Mouse (Mus musculus) left cerebral cortex, adult 18-20 months (tissue): ENCODE measurements at regions not wholly inside any gene's neighbourhood (a gene's known extent, or its start where the extent isn't known, plus 50 kb on each side); places are given as distances from the start of the nearest gene placed in this dataset.
A peak's percentile ranks its signal among the peaks of the same experiment; 100 is the strongest.

Source experiments
- DNase-seq, 2 experiments: peaks; one replicate each; pipeline ENCODE4 v3.0.0; 2021 to 2022; ENCODE audit warnings: low spot score in 2 of 2, mixed read lengths in 1 of 2

DNA sequence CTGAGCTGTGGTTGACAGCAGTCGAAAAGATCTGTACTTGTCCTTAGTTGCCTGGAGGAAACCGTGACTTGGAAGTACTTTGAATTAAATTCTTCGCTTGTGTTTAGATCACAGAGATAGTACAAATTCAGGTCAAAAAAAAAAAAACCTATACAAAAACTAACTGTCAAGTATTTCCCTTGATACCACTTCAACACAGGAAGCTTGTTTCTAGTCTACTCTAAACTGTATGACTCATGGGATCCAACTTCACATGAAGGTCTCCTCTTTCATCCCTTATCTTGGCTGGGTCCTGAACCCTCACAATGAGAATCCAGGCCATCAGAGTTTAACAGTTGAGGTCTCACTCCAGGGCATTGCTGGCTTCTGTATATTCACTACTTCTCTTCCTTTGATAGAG is 54.8 kb downstream of the Tmem30b start:
- DNase-seq, result no peak

DNA sequence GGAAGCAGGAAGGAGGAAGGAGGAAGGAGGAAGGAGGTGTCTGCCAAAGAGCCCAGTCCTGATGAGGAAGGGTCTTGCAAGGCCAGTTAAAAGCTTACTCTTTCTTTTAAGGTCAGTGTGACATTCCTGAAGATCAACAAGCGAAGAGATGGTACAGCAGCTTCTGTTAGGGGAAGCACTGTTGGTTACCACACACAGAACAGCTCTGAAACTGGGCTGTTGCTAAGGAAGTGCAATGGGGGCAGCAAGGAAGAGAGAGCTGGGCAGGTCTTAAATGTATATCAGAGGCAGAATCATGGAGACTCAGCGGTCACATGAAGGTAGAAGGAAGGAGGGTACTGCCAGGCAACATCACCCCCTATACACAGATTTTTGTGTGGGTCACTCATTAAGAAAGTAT is 63.3 kb downstream of the Tmem30b start:
- DNase-seq, result no peak

DNA sequence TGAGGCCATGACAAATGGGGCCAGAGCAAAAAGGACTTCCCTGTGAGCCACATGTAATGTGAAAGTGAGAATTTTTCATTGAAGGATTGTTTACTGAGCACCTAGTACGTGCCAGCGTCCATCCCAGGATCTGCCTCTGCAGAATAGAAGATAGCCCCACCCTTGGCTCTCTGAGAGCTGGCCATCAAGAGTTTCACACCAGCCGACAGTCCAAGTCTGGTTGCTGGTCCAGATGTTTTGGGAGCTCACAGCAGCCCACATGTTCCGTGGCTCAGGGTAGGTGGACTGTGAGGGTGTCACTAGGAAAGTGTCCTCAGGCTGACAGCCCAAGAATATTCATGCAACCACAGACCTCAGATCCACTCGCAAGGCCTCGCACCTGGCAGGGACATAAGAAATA is 63.9 kb downstream of the Tmem30b start:
- DNase-seq, result no peak

DNA sequence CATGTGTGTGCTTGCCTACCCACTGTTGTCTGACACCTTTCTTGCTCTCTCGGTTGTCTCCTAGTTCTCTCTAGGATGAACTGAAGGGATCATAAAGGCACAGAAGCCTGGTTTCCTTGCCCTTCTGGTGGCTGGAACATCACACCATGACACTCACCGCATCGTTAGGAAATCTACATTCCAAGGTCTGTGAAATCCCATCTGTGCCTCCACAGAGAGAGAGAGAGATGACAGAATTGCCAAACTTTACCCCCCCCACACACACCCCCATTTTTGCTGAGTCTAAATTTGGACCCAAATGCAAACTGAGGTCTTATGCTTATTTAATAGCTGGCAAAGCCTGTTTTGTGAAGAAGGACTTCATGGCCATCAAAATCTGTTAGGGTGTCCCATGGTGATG is 64.5 kb downstream of the Tmem30b start:
- DNase-seq, result no peak

DNA sequence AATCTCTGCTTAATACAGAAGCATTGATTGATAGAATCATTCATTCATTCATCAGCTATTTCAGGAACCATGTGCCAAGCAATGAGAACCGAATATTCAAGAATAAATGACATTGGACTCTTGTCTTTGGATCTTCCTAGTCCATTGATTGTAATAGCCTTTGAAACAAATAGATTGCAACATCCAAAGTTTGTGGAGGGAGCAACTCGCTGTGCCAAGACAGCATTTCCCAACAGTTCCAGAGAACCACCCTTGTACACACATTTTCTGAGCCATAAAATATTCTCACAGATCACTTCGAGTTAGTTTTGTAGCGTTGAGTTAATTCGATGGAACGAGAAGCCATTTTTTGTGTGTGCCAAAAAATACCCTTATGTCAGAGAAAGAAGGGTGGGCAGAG is 65.0 kb downstream of the Tmem30b start:
- DNase-seq, result no peak

DNA sequence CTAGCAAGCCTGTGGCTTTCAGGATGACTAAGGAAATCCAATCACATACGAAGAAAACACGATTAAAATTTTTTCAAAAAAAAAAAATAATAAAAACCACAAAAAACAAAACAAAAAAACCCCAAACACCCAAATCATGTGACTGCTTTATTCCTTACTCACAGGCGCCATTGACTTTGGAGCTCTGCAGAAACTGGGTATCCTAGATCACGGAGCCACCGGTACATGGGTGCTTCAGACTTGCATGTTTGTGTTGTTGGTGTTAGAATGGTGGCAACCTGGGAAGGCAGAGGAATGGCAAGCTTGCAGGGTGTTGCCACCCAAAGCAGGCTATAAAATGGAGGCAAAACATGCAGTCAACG is 65.6 kb downstream of the Tmem30b start:
- DNase-seq, result no peak

DNA sequence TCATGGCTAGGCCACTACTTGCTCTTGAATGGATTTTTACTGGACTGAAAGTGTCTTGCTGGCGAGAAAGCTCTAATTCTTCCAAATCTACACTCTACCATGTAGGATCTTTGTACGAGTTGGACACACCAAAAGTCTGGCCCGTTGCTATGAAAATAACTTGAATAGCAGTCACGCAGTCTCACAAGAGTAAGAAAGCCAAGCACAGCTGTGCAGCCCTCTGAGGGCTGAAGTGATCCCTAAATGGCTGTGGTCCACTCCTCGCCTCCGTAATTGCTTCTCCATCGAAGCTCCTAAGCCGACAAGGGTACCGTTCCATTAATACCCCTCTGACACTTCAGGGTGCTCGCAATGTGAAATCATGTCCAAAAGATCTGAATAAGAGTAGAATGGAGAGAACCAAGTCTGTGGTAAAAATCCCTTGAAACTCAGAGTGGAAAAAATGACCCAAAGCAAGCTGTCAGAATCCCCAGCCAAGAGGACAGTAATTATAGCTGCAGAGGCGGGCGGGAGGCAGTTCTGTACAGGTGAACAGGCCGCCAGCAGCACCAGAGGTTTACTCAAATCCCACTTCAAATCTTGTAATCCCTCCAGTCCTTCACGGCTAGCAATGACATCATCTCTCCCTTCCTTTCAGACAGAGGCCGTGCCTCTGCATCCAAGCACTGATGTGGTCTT is 66.1 kb downstream of the Tmem30b start:
- no peak for DNase-seq

DNA sequence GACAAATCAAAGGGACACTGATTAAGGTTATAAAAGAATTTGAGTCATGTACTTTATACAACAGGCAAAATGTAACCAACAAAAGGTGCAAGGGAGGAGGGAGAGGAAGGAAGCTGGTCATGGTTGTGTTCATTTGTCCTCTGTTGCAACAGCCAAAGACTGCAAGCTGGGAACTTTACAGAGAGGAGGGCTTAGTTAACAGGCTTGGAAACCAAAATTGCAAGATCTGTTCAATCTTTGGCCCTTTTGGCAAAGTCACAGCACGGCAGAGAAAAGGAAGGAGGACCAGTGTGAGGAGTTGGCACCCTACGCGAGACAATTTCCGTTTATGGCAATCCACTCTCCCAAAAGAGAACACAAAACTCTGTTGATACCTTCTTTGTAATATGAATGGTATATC is 67.6 kb downstream of the Tmem30b start:
- DNase-seq, result no peak

DNA sequence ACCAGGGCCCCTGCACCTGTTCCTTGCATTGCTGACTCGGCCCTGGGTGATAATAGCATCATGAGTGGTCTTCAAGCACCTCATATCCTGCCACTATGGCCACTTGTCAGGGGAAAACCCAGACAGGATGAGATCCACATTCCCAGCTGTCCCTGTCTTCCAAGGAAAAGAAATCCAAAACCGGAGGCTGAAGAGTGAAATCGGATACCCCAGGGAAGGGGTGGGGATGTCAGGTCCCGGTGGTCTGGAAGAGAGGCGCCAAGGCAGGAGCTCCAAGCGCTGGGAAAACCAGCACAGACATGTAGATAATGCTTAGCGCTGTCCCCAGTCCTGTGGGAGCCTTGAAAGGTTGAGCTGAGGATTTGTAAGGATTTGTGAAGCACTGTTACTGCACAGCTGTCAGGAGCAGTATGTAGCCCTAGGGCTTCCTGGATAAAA is 69.8 kb downstream of the Tmem30b start:
- no peak for DNase-seq

DNA sequence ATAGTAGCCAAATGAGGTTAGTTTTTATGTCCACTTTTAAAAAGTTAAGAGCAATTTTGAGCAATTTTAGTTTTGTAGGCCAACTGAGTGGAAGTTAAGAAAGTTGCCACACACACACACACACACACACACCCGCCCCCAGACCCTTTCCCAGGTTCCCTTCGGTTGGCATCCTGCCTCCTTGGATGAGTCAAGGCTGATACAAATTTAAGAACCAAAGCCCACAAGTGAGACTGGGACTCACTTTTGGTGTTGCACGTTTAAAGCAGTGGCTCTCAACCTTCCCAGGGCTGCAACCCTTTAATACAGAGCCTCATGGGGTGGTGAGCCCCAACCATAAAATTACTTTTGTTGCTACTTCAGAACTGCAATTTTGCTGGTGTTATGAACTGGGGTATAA is 70.4 kb downstream of the Tmem30b start:
- peak; percentile 13 to 18 for DNase-seq

DNA sequence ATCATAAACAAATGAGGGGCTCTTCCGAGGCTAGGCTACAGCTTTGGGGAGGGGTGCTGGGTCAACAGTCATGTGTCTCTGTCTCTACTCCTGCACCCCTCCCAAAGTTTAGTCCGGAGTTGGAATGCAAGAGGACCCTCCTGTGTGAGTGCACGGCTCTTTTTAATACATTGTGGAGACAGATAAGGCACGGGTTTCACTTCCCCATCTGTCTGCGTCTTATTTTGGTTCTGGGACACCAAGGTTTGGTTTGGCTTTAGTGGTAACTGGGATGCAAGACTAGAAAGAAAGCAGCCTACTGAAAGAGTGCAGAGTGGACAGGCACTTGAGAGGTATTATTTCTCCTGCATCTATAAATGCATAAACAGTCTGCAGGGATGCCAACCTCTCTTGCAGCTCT is 71.2 kb downstream of the Tmem30b start:
- no peak for DNase-seq

DNA sequence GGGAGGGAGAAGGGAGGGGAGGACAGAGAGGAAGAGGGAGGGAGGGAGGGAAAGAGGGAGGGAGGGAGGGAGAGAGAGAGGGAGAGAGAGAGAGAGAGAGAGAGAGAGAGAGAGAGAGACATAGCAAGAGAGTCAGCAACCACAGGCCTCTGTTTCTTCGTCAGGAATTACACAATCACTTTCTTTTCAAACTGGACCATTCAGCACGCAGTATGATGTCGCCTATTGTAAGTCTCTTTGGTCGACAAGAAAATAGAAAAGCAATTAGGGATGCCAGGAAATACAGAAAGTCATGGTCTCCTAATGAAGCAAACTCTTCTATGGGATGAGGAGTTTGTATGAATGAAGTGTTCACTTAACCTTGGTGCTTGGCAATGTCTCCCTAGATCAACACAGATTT is 73.1 kb downstream of the Tmem30b start:
- DNase-seq, result no peak

DNA sequence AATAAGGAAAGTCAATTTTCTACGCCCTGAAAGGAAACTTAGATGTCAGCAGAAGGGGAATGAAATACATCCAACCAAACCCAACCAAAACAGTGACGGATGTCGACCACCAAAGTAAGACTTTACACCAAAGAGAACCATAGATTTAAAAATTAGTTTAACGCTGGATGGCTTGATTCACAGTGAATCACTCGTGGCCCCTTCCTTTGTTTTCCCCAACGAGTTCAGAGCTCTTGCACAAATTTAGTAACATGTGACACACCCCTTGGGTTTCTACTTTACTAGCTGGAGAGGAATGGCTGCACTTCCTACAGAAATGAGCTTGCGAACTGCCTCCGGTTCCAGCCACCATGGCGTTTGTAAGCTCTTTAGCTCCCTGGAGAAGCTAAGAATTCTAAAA is 74.2 kb downstream of the Tmem30b start:
- no peak for DNase-seq

DNA sequence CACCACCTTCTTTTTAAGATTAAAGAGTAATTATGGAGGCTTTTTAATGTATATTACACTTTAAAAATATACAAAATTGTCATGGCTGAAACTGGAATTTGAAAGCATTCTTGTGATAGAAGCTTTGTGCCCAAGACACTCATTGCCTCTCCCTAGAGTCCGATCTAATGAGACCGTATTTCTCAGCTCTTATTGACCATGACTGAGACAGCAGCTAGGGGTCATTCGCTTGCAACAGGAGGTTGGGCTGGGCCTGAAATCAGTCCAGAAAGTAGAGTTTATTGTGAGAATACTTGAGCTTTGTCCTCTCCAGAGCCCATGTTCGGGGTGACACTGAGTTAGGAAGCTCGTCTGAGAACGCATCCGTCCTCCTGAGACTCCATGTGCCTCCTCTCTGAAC is 79.7 kb downstream of the Tmem30b start:
- DNase-seq, result no peak

DNA sequence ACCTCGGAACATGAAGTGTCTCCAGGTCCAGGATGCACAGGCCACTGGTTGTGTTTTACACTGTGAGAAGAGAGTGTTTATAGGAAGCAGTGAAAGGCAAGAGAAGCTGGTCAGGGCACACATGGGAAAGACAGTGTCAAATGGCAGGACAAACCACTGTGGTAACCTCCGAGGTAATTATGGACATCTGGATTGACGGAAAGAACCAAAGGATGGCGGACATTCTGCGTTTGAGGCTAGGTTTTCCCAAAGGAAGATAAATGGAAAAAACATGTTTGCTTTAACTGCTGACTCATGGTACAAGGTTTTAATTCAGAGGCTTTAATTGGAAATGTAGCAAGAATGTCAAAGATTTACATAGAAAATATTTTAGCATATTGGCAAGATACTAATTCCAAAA is 80.2 kb downstream of the Tmem30b start:
- no peak for DNase-seq

DNA sequence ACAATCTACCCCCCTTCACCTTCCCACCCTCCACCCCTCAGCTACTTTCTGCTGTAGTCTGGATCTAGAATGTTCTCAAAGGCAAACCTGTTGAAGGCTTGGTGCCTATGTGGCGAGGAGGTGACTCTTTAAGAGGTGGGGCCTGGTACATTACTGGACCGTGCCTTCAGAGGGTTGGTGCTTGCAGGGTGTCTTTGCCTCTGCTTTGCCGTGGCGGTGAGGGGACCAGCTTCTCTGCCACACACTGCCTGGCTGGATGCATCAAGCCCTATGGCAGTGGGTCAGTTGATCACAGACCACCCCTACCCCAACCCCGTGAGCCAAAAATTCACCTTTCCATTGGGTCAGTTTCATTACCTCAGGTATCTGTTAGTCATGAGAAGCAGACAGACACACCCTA is 81.9 kb downstream of the Tmem30b start:
- DNase-seq, result no peak

DNA sequence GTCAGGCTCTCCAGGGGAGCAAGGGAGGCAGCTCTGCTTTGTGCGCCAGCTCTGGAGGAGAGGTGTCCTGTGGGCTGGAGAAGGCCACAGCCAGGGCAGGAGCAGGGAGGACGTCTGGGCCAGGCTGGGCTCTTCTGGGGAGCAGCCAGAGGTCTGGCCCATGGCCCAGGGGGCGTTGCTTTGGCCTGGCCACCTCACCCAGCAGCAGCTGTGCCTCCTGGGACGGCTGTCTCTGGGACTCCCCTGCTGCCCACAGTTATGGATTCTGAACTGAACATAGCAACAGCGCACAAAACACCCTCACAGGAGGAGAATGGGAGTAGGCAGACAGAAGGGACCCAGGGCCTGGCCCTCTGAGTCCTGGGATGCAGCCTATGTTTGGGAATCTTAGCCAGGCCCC is 84.1 kb downstream of the Tmem30b start:
- DNase-seq, result peak in 1 of 2 experiments; percentile 7

DNA sequence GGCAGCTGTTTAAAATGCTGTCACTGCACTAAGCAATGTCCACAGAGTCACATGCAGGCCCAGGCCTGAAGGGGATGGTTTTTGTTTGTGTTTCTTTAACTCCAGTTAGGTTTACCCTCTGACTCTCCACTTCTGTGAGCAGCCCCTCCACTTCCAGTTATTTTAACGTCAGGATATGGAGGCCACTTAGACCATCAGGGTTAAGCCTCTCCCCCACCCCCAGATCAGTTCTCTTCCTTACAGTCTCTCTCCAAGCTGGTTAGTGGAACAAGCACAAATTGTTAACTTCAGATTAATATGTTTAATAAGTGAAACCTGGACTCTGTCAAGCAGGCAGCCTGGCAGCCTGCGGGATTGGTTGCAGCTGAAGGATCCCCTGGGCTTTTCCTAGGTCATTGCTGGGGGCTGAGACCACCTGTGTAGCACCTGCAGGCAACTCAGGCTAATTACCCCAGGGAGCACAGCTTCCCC is 85.9 kb downstream of the Tmem30b start:
- no peak for DNase-seq

DNA sequence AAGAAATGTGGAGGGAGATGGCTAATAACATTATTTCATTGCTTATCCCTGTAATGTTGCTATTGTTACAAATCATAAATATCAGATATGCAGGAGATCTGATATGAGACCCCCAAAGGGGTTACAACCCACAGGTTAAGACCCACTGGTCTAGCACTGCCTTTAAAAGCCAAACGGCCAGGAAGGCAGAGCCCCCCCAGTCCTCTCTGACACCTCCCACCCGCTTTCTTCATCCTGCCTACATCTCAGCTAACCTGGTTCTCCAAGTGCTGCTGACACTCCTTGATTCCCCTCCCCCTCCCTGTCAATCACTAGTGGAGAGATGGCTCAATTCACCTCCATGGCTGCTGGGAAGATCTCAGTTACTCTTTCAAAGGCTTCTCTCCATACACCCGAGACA is 94.9 kb downstream of the Tmem30b start:
- DNase-seq, result no peak

DNA sequence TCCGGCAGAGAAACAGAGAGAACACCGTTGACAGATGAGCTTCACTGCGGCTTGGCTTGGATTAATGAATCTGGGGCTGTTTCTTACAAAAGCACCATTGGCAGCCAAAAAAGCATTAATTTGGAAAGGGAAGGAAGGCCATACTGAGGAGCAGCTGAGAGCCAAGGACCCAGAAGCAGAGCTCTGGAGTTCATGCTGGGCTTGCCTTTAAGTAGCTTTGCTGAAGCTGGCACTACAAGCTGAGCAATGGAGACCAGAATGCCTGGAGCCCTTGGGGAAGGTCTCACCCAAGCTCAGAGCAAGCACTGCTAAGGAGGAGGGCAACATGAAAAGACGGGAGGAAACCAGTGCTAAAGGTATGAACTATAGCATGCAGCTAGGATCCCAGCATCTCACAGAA is 95.7 kb downstream of the Tmem30b start:
- no peak for DNase-seq

DNA sequence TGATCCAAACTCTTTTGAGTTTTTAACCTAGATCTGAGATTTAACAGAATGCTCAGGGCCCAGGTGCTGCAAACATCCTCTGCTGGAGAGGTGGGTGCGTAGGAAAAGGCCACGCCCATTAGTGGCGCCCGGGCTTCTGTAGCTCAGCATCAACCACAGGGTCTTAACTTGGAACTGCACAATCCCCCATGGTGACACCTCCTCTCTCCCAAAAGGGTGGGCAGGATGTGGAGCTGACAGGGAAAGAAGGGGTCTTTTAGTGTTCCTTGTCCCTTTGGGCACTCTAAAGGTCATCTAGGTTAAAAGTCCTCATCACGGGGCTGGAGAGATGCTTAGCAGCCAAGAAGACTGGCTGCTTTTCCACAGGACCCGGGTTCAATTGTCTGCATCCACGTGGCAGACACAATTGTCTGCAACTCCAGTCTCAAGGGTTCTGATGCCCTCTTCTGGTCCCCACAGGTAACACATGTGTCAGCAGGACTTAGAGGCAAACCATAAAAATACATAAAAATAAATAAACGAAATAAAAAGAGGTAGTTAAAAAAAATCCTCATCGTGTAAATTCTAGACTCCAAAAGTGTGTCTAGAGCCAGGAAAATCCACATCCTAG is 96.2 kb downstream of the Tmem30b start:
- peak in 1 of 2 experiments; percentile 19 for DNase-seq

DNA sequence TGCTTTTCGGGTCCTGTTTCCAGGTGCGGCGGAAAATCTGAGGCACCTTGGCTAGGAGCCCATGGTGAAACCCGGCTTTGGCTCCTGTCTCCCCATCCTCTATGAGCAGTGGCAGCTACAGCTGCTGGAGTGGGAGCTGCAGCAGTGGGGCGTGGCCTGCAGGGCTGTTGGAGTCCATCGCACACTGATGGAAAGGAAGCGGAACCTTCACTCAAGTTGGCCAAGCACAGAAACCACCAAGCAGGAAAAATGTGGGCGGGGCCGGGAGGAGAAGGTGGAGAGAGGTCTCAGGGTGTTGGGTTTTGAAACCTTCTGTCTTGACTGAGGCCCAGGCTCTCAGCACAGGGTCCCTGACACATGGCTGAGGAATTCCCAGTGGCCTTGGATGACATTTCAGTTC is 97.1 kb downstream of the Tmem30b start:
- DNase-seq, result no peak

DNA sequence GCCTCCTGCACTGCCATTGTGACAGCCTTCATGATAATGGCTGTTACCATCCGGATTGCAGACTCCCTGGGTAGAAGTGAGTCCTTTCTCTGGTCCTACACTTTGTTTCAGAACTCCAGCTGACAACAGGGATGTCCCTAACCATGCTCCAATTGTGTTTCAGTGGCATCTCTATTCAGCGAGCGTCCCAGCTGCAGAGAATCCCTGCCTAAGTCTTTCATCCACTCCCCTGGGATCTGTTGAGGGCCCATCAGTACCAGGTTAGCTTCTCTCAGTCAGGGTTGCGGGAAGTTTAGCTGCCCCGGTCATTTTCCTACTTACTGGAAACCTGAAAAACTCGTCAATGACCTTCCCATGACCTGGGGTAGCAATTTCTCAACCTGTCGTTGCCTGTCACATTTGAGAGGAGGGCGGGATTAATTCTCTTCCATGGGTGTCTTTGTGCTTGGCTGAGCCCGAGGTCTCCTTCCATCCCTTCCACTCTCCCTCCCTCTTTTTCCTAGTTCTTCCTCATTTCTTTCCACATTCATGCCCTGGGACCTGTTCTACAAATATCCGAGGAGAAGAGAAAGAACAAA is 97.7 kb downstream of the Tmem30b start:
- no peak for DNase-seq
